Mouse (Mus musculus): Measurements from ENCODE around the gene Foxk2.

GRCm38 (mm10) chr11:121235475-121236238 is 24.1 kb upstream of the Foxk2 start:
- TF ChIP-seq CTCF (conservative IDR thresholded peaks at IDR 0.05; ENCODE audit: low read length) (peak; percentile 81), POU5F1 (IDR thresholded peaks at IDR 0.05; ENCODE audit: borderline replicate concordance, low read length) (no peak), NANOG (IDR thresholded peaks at IDR 0.05; ENCODE audit: borderline replicate concordance, low read length) (no peak)
